Mouse (Mus musculus) effector memory CD4-positive, alpha-beta T cell, adult 5 months (primary cell): ENCODE results near the gene Olfr481. TPM values are rescaled to one million over a fixed set of nuclear protein-coding genes. Genes with fewer than 3 reads are reported as not detected.

Source experiments
- polyA plus RNA-seq: library from polyadenylated mRNA; unstranded; fragments of 100-300 nt; shearing (Covaris generic); gene quantifications from one replicate; pipeline ENCODE4 v1.2.1, GENCODE M21; 2017

Gene Olfr481
- polyA plus RNA-seq = 0.09 TPM

DNA sequence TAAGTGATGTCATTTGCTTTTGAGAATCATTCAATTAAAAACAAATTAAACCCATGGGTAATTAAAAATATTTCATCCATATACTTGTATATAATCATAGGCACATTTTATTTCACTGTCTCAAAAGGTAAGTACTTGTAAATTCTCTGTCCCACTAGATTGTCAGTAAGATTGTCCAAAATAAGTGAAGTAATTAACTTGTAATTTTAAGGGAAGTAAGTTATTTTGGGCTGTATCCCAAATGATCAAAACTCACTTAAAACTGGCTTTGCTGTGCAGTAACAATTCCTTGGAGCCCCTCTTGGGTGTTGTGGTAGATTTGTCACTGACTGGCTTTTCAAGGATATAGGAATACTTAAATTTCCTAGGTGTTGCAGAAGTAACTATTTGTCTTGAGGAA, at the start of gene Olfr481:
TSS of gene Olfr481 (plus strand) at position 301 of the 400 bp plus-strand sequence.

GRCm38 (mm10) chr7:108033889-108034288, 45.8 kb upstream of the Olfr481 start, which contains the start of gene Olfr478:
Gene Olfr478, minus strand, starts transcription at chr7:108033989.

GRCm38 (mm10) chr7:108050393-108050792, 29.3 kb upstream of the Olfr481 start, which contains the start of gene Olfr479:
Gene Olfr479, plus strand, starts transcription at chr7:108050693.

DNA sequence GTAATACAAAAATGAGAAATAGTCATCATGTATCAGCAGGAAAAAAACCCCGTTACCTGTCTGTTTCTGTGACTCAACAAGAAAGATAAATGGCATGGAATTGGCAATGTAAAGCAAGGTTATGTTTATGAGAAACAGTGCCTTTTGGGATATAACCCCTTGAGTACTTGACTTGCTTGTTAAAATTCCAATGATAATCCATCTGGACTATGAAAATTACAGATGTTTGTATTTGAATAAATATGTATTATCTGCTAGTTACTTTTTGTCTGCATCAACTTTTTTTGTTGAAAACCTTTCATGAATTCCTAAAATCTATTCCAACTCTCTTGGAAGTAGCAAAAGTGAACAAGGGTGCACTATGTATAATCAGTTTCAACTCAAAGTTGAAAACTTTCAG, 12.4 kb upstream of the Olfr481 start, which contains the start of gene Olfr480:
TSS of gene Olfr480 (minus strand) at position 101 of the 400 bp plus-strand sequence.

GRCm38 (mm10) chr7:108097486-108097885, 17.8 kb downstream of the Olfr481 start, which contains the start of gene Olfr482:
Gene Olfr482, minus strand, starts transcription at chr7:108097586.

DNA sequence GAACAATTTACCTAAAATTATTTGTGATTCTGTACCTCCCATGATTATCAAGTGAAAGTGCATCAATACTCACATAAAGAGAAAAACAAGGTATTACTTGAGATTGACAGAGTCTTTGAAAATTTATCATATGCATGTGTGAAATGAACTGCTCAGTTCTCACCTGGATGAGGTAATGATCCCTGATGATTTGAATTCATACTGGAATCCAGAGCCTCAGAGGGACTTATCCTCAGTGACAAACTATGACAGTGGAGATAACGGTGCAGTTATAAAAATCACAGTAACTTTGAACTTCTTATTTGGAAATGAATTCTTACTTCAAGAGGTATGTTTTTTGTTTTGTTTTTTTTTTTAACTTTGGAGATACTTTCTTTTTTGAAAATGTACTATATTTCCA, 20.9 kb downstream of the Olfr481 start, which contains the start of gene Olfr483:
TSS of gene Olfr483 (plus strand) at position 301 of the 400 bp plus-strand sequence.

GRCm38 (mm10) chr7:108127349-108127748, 47.7 kb downstream of the Olfr481 start, which contains the start of gene Olfr484:
Gene Olfr484, minus strand, starts transcription at chr7:108127449.

Other genes with a start within 250 kb of the Olfr481 start
- gene Olfr470, start 232.4 kb upstream of the Olfr481 start, polyA plus RNA-seq = not detected
- 0.09 TPM for gene Olfr472, start 182.0 kb upstream of the Olfr481 start, polyA plus RNA-seq
- not detected for gene Olfr473, start 149.4 kb upstream of the Olfr481 start, polyA plus RNA-seq
- not detected for gene Olfr474, start 125.2 kb upstream of the Olfr481 start, polyA plus RNA-seq
- gene Olfr476, start 115.1 kb upstream of the Olfr481 start, polyA plus RNA-seq = not detected
- gene Olfr477, start 93.2 kb upstream of the Olfr481 start, polyA plus RNA-seq = not detected
- gene Olfr478, start 45.9 kb upstream of the Olfr481 start, polyA plus RNA-seq = not detected
- not detected for gene Olfr479, start 29.2 kb upstream of the Olfr481 start, polyA plus RNA-seq
- not detected for gene Olfr480, start 12.5 kb upstream of the Olfr481 start, polyA plus RNA-seq
- not detected for gene Olfr482, start 17.7 kb downstream of the Olfr481 start, polyA plus RNA-seq
- not detected for gene Olfr483, start 21.0 kb downstream of the Olfr481 start, polyA plus RNA-seq
- 0.07 TPM for gene Olfr484, start 47.6 kb downstream of the Olfr481 start, polyA plus RNA-seq
- not detected for gene Olfr485, start 80.0 kb downstream of the Olfr481 start, polyA plus RNA-seq
- gene Olfr486, start 92.9 kb downstream of the Olfr481 start, polyA plus RNA-seq = not detected
- not detected for gene Olfr487, start 134.8 kb downstream of the Olfr481 start, polyA plus RNA-seq
- gene Olfr488, start 178.5 kb downstream of the Olfr481 start, polyA plus RNA-seq = not detected
- not detected for gene Olfr490, start 209.1 kb downstream of the Olfr481 start, polyA plus RNA-seq
- not detected for gene Olfr491, start 233.6 kb downstream of the Olfr481 start, polyA plus RNA-seq
- not detected for gene Olfr492, start 243.8 kb downstream of the Olfr481 start, polyA plus RNA-seq